Mouse (Mus musculus) limb, embryonic 14.5 days (tissue): ENCODE data around the gene Cutc. TPM values are rescaled to one million over a fixed set of nuclear protein-coding genes. Genes with fewer than 3 reads are reported as not detected.

Experiments
- ATAC-seq: fragments of 200-750 bp; cut with Nextera tagmentation; 2 replicates; pipeline ENCODE4 v1.8.0; 2017; ENCODE audit warnings: low read depth, moderate number of reproducible peaks, moderate TSS enrichment; ENCODE audit not compliant: low FRiP score
- DNase-seq: peaks from one replicate; pipeline ENCODE4 v3.0.0-alpha.2; 2015; ENCODE audit warnings: low spot score
- H3K27ac ChIP-seq: fragments of 300-500 bp; sonication (generic); replicated peaks from 2 replicates; pipeline ENCODE4 v1.5.1; 2014; ENCODE audit warnings: low read depth, mild to moderate bottlenecking, low read length, moderate library complexity, mixed read lengths
- H3K27me3 ChIP-seq: fragments of 300-500 bp; sonication (generic); 2 replicates; pipeline ENCODE4 v1.6.1; 2014; ENCODE audit warnings: low read length, mixed read lengths; ENCODE audit not compliant: control insufficient read depth, insufficient read depth
- H3K36me3 ChIP-seq: fragments of 300-500 bp; sonication (generic); 2 replicates; pipeline ENCODE4 v1.6.1; 2014; ENCODE audit warnings: mild to moderate bottlenecking, low read length, moderate library complexity, mixed read lengths; ENCODE audit not compliant: control insufficient read depth, insufficient read depth
- H3K4me1 ChIP-seq: fragments of 300-500 bp; sonication (generic); 2 replicates; pipeline ENCODE4 v1.6.1; 2014; ENCODE audit warnings: antibody characterized with exemption, low read length, mixed read lengths; ENCODE audit not compliant: control insufficient read depth, insufficient read depth
- H3K4me2 ChIP-seq: fragments of 300-500 bp; sonication (generic); replicated peaks from 2 replicates; pipeline ENCODE4 v1.6.1; 2014; ENCODE audit warnings: low read depth, mild to moderate bottlenecking, low read length, moderate library complexity; ENCODE audit not compliant: severe bottlenecking
- H3K4me3 ChIP-seq: fragments of 300-500 bp; sonication (generic); replicated peaks from 2 replicates; pipeline ENCODE4 v1.5.1; 2014; ENCODE audit warnings: low read length
- H3K9ac ChIP-seq: fragments of 300-500 bp; sonication (generic); 2 replicates; pipeline ENCODE4 v1.6.1; 2014; ENCODE audit warnings: mild to moderate bottlenecking, low read depth, low read length, moderate library complexity; ENCODE audit not compliant: severe bottlenecking
- H3K9me3 ChIP-seq: fragments of 300-500 bp; sonication (generic); 2 replicates; pipeline ENCODE4 v1.6.1; 2016; ENCODE audit warnings: low read length; ENCODE audit not compliant: control insufficient read depth
- POLR2A ChIP-seq: fragments of 200-500 bp; IDR thresholded peaks from 2 replicates; pipeline ENCODE4 v1.8.0; 2012; ENCODE audit warnings: inconsistent platforms, mild to moderate bottlenecking, moderate library complexity, borderline replicate concordance; ENCODE audit not compliant: insufficient read depth, insufficient read length; ENCODE audit errors: extremely low read depth
- WGBS: fragments of 180-500 bp; shearing (Covaris S2); extraction: QIAGEN DNeasy Blood & Tissue Kit; methylation state at CpG from one replicate; pipeline ENCODE4 v1.1.7; 2014; 5-methylcytosine and 5-hydroxymethylcytosine counted together
- polyA plus RNA-seq, 2 experiments: library from polyadenylated mRNA; depleted of rRNA in 1 of 2; stranded (reverse) in 1 of 2; unstranded in 1 of 2; fragments of >200 nt; fragmentation: Nextera tagmentation in 1 of 2; extraction: Ambion mirVana in 1 of 2; gene quantifications; 2 replicates each; pipeline versions ENCODE4 v1.2.1 to v1.2.3; 2012 to 2014

Cutc gene
- polyA plus RNA-seq (2012; rRNA removed) = 7.0 and 8.2 TPM in 2 replicates
- 13.0 and 13.3 TPM in 2 replicates for polyA plus RNA-seq (2014; fragmentation: Nextera tagmentation; extraction: Ambion mirVana)

GRCm38 (mm10) chr19:43752489-43753225 is at the start of gene Cutc, which contains the start of gene Cox15:
Gene Cutc (plus strand): TSS chr19:43752996.
Gene Cox15 (minus strand): TSS chr19:43753000.
- no peaks in the 10 kb centered on the region for H3K9me3 ChIP-seq
- ATAC-seq = peak; percentile 89

GRCm38 (mm10) chr19:43704211-43704610 is 48.6 kb upstream of the Cutc start:
- no peak for DNase-seq
- ATAC-seq = no peak
- Histone ChIP-seq H3K36me3 (peaks cover 56% of the 10 kb centered on the region), H3K27ac (no peak overlapping the region), H3K4me3 (no peak overlapping the region), H3K9me3 (no peaks in the 10 kb centered on the region), H3K4me1 (no peaks in the 10 kb centered on the region), H3K9ac (no peak overlapping the region), H3K27me3 (no peaks in the 10 kb centered on the region), H3K4me2 (no peak overlapping the region)
- WGBS = 88% methylated on average over 11 of the region's 11 CpGs
- no peak for TF ChIP-seq POLR2A

More at GRCm38 (mm10) chr19:43752489-43753225, at the start of gene Cutc, which contains the start of gene Cox15:
- Histone ChIP-seq H3K27ac (peak within 1 kb of the TSS; percentile 94), H3K4me3 (peak within 1 kb of the TSS; percentile 73), H3K9ac (peak within 1 kb of the TSS; percentile 79), H3K4me1 (0 out of 2 replicates have a peak, but pooled peaks cover 3% of the 10 kb centered on the region), H3K36me3 (peaks cover 24% of the 10 kb centered on the region), H3K27me3 (no peaks in the 10 kb centered on the region), H3K4me2 (peak within 1 kb of the TSS; percentile 55)
- peak; percentile 95 for TF ChIP-seq POLR2A
- DNase-seq = peak; percentile 99
- under 1% methylated on average over 54 of the region's 62 CpGs for WGBS

- Histone ChIP-seq H3K4me1 (no peaks in the 10 kb centered on the region), H3K36me3 (peaks cover 51% of the 10 kb centered on the region), H3K9me3 (no peaks in the 10 kb centered on the region), H3K4me3 (no peak overlapping the region), H3K27ac (no peak overlapping the region), H3K27me3 (no peaks in the 10 kb centered on the region), H3K9ac (no peak overlapping the region), H3K4me2 (no peak overlapping the region)
- ATAC-seq (no peak), DNase-seq (no peak)
- no peak for TF ChIP-seq POLR2A
- 88% methylated on average over 17 of the region's 17 CpGs for WGBS
Measured at GRCm38 (mm10) chr19:43704787-43705497, 47.9 kb upstream of the Cutc start.

- H3K36me3 ChIP-seq = peaks cover 46% of the 10 kb centered on the region
Measured at GRCm38 (mm10) chr19:43708206-43708605, 44.6 kb upstream of the Cutc start.

GRCm38 (mm10) chr19:43709317-43709716 is 43.5 kb upstream of the Cutc start:
- ATAC-seq (no peak), DNase-seq (no peak)
- Histone ChIP-seq H3K4me2 (no peak overlapping the region), H3K9ac (no peak overlapping the region), H3K9me3 (no peaks in the 10 kb centered on the region), H3K27ac (no peak overlapping the region), H3K36me3 (peaks cover 40% of the 10 kb centered on the region), H3K4me3 (no peak overlapping the region), H3K4me1 (no peaks in the 10 kb centered on the region), H3K27me3 (no peaks in the 10 kb centered on the region)
- no peak for TF ChIP-seq POLR2A
- 90% methylated on average over 8 of the region's 8 CpGs for WGBS

More at GRCm38 (mm10) chr19:43708206-43708605, 44.6 kb upstream of the Cutc start:
- DNase-seq = no peak
- Histone ChIP-seq H3K4me1 (no peaks in the 10 kb centered on the region), H3K9ac (no peak overlapping the region), H3K27ac (no peak overlapping the region), H3K4me3 (no peak overlapping the region), H3K27me3 (no peaks in the 10 kb centered on the region), H3K9me3 (no peaks in the 10 kb centered on the region), H3K4me2 (no peak overlapping the region)
- WGBS = 71% methylated on average over 7 of the region's 7 CpGs
- ATAC-seq = no peak
- TF ChIP-seq POLR2A = no peak
